Mouse (Mus musculus): Measurements from ENCODE around the gene Pi4k2a. TPM values are rescaled to one million over a fixed set of nuclear protein-coding genes. Genes with fewer than 3 reads are reported as not detected.
"Not testable (repeated sequence)": the region's sequence is repeated elsewhere in the genome, so short reads cannot be mapped to it uniquely, and the experiment has no call there.

Pi4k2a gene
- polyA plus RNA-seq, 1 experiment from 2014 or later, result 39.0 TPM

DNA sequence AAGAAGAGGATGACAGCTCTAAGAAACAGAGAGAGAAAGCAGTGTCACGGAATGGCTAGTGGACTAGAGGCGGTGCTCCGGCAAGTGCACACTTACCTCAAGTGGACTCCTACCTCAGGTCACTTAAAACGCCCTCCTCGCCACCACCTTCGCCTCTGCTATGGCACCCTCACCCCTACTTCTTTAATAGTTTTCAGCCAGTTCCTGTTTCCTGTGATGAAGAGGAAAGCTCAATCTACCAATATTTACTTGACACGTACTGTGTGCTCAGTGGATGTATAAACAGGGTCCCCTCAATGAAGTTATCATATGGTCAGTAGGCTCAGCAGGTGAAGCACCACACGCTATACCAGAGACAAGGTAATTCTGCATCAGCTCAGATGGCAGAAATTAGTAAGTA lies 11.7 kb upstream of the Pi4k2a start:
- no peaks in the 10 kb centered on the region for H3K4me1 ChIP-seq (replicated peaks; ENCODE audit: control insufficient read depth, insufficient read depth, low read length)
- H3K4me2 ChIP-seq (replicated peaks), result no peak overlapping the region
- H3K27ac ChIP-seq, result no peak overlapping the region
- H3K4me3 ChIP-seq (replicated peaks; ENCODE audit: low read length), result no peak overlapping the region
- H3K9ac ChIP-seq, result no peak overlapping the region
- no peaks in the 10 kb centered on the region for H3K27me3 ChIP-seq (ENCODE audit: control insufficient read depth, insufficient read depth, low read length)
- H3K36me3 ChIP-seq (replicated peaks; ENCODE audit: control insufficient read depth, insufficient read depth), result peaks cover 46% of the 10 kb centered on the region
- ATAC-seq (ENCODE audit: low FRiP score), result no peak
- H3K9me3 ChIP-seq (ENCODE audit: control insufficient read depth, low read length), result no peaks in the 10 kb centered on the region
- WGBS, result 92% methylated on average over 8 of the region's 8 CpGs
- no peak for DNase-seq (ENCODE audit: low spot score)

DNA sequence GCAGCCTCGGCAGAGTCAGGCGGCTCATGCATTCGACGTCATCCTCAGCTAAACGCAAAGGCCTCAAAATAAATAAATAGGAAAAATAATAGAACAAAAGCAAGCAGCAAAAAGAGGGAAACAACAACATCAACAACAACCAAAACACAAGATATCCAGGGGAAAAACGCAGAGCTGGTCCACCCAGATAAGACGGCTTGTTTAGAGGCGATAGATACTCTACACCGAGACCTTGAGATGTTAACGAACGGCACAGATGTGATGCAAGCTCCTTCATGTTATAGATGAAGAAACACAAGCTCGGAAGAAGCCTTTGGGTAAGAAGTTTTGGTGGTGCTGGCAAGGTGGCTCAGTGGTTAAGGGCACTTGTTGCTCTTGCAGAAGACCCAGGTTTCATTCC lies 11.3 kb upstream of the Pi4k2a start:
- Histone ChIP-seq H3K4me3 (replicated peaks; ENCODE audit: low read length) (no peak overlapping the region), H3K9ac (no peak overlapping the region), H3K27ac (no peak overlapping the region), H3K4me1 (replicated peaks; ENCODE audit: control insufficient read depth, insufficient read depth, low read length) (no peaks in the 10 kb centered on the region), H3K36me3 (replicated peaks; ENCODE audit: control insufficient read depth, insufficient read depth) (peaks cover 42% of the 10 kb centered on the region), H3K27me3 (ENCODE audit: control insufficient read depth, insufficient read depth, low read length) (no peaks in the 10 kb centered on the region), H3K9me3 (ENCODE audit: control insufficient read depth, low read length) (no peaks in the 10 kb centered on the region), H3K4me2 (replicated peaks) (no peak overlapping the region)
- ATAC-seq (ENCODE audit: low FRiP score), result no peak
- DNase-seq (ENCODE audit: low spot score), result no peak
- 98% methylated on average over 12 of the region's 12 CpGs for WGBS

DNA sequence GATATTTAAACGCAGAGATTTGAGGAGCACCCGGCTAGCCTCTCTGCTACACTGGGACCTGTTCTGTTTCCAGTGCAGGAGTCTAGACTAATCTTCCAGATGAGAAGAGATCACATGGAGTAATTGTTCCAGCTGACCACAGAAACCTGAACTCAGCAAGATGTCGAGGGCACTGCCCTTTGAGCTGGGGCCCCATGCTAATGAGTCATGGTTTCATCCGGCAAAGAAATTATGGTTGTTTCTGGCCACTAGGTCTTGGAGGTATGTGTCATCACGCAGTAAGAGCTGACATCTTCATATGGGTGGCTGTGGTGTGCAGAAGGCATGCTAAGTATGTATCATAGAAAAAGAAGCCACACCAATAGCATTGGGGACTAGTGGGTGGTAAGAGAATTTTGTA lies 10.3 kb upstream of the Pi4k2a start:
- Histone ChIP-seq H3K36me3 (replicated peaks; ENCODE audit: control insufficient read depth, insufficient read depth) (peaks cover 32% of the 10 kb centered on the region), H3K27me3 (ENCODE audit: control insufficient read depth, insufficient read depth, low read length) (no peaks in the 10 kb centered on the region), H3K9me3 (ENCODE audit: control insufficient read depth, low read length) (no peaks in the 10 kb centered on the region), H3K27ac (no peak overlapping the region), H3K4me3 (replicated peaks; ENCODE audit: low read length) (no peak overlapping the region), H3K4me2 (replicated peaks) (no peak overlapping the region), H3K9ac (no peak overlapping the region), H3K4me1 (replicated peaks; ENCODE audit: control insufficient read depth, insufficient read depth, low read length) (no peaks in the 10 kb centered on the region)
- no peak for DNase-seq (ENCODE audit: low spot score)
- 84% methylated on average over 5 of the region's 5 CpGs for whole genome bisulfite sequencing
- ATAC-seq (ENCODE audit: low FRiP score), result no peak

GRCm38 (mm10) chr19:42080469-42080868 lies 9.8 kb upstream of the Pi4k2a start:
- peaks cover 27% of the 10 kb centered on the region for H3K36me3 ChIP-seq (replicated peaks; ENCODE audit: control insufficient read depth, insufficient read depth)
- 83% methylated on average over 11 of the region's 11 CpGs for WGBS
- no peaks in the 10 kb centered on the region for H3K9me3 ChIP-seq (ENCODE audit: control insufficient read depth, low read length)
- no peak overlapping the region for H3K4me3 ChIP-seq (replicated peaks; ENCODE audit: low read length)
- 0 out of 2 replicates have a peak, but pooled peaks cover 2% of the 10 kb centered on the region for H3K4me1 ChIP-seq (replicated peaks; ENCODE audit: control insufficient read depth, insufficient read depth, low read length)
- no peak overlapping the region; the same call in 1 of the 2 replicates for H3K9ac ChIP-seq
- DNase-seq (ENCODE audit: low spot score) (no peak), ATAC-seq (ENCODE audit: low FRiP score) (no peak)
- no peak overlapping the region for H3K27ac ChIP-seq
- no peaks in the 10 kb centered on the region for H3K27me3 ChIP-seq (ENCODE audit: control insufficient read depth, insufficient read depth, low read length)
- no peak overlapping the region for H3K4me2 ChIP-seq (replicated peaks)

DNA sequence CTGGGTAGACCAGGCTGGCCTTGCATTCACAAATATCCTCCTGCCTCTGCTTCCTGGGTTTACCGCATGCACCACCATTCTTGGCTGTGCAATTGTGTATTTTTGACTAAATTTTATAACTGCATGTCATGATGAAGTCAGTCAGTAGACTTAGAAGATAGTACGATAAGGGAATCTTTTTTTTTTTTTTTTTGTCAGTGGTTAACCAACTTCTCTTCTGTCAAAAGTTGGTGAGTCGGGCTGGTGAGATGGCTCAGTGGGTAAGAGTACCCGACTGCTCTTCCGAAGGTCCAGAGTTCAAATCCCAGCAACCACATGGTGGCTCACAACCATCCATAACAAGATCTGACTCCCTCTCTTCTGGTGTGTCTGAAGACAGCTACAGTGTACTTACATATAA lies 8.7 kb upstream of the Pi4k2a start:
- not testable (repeated sequence) for H3K9me3 ChIP-seq (ENCODE audit: control insufficient read depth, low read length); ATAC-seq (ENCODE audit: low FRiP score); H3K27me3 ChIP-seq (ENCODE audit: control insufficient read depth, insufficient read depth, low read length); H3K4me2 ChIP-seq (replicated peaks); H3K9ac ChIP-seq; DNase-seq (ENCODE audit: low spot score); H3K4me3 ChIP-seq (replicated peaks; ENCODE audit: low read length); H3K4me1 ChIP-seq (replicated peaks; ENCODE audit: control insufficient read depth, insufficient read depth, low read length); H3K27ac ChIP-seq
- peaks cover 16% of the 10 kb centered on the region for H3K36me3 ChIP-seq (replicated peaks; ENCODE audit: control insufficient read depth, insufficient read depth)
- 97% methylated on average over 5 of the region's 5 CpGs for WGBS

GRCm38 (mm10) chr19:42085690-42086089 lies 4.6 kb upstream of the Pi4k2a start:
- Histone ChIP-seq H3K4me1 (replicated peaks; ENCODE audit: control insufficient read depth, insufficient read depth, low read length) (peaks cover 17% of the 10 kb centered on the region), H3K27ac (peak overlapping the region; percentile 78), H3K9me3 (ENCODE audit: control insufficient read depth, low read length) (no peaks in the 10 kb centered on the region), H3K4me2 (replicated peaks) (peak overlapping the region; percentile 81), H3K4me3 (replicated peaks; ENCODE audit: low read length) (peak overlapping the region; percentile 84), H3K9ac (peak overlapping the region; percentile 85), H3K27me3 (ENCODE audit: control insufficient read depth, insufficient read depth, low read length) (no peaks in the 10 kb centered on the region), H3K36me3 (replicated peaks; ENCODE audit: control insufficient read depth, insufficient read depth) (no peaks in the 10 kb centered on the region)
- DNase-seq (ENCODE audit: low spot score), result no peak
- ATAC-seq (ENCODE audit: low FRiP score), result no peak
- 7% methylated on average over 10 of the region's 10 CpGs for WGBS

DNA sequence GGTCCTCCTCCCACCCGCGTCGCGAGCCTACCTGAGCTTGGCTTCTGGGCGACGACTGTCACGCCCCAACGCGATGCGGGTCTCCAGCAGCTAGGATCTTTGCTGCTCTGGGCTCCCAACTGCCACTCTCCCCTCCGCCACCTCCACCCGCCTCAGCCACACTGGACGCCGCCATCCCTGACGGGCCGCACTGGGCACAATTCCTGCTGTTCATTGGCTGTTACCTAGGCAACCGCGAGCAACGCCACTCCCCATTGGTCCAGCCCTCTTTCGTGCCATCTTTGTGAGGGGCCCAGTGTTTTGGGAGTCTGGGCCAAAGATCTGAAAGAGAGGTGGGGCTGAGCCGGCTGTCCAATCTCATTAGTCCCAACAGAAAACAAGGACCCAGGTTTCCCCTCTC lies 4.1 kb upstream of the Pi4k2a start, which contains the start of gene Morn4:
Gene Morn4, minus strand, starts transcription at position 192 of the 400 bp plus-strand sequence.
- Histone ChIP-seq H3K27ac (peak within 1 kb of the TSS; percentile 78), H3K4me2 (replicated peaks) (peak within 1 kb of the TSS; percentile 81), H3K9me3 (ENCODE audit: control insufficient read depth, low read length) (no peaks in the 10 kb centered on the region), H3K4me3 (replicated peaks; ENCODE audit: low read length) (peak within 1 kb of the TSS; percentile 84), H3K36me3 (replicated peaks; ENCODE audit: control insufficient read depth, insufficient read depth) (no peaks in the 10 kb centered on the region), H3K9ac (peak within 1 kb of the TSS; percentile 85), H3K27me3 (ENCODE audit: control insufficient read depth, insufficient read depth, low read length) (no peaks in the 10 kb centered on the region), H3K4me1 (replicated peaks; ENCODE audit: control insufficient read depth, insufficient read depth, low read length) (peaks cover 19% of the 10 kb centered on the region)
- under 1% methylated on average over 21 of the region's 21 CpGs for WGBS
- DNase-seq (ENCODE audit: low spot score) (peak; percentile 93), ATAC-seq (ENCODE audit: low FRiP score) (peak; percentile 85)

DNA sequence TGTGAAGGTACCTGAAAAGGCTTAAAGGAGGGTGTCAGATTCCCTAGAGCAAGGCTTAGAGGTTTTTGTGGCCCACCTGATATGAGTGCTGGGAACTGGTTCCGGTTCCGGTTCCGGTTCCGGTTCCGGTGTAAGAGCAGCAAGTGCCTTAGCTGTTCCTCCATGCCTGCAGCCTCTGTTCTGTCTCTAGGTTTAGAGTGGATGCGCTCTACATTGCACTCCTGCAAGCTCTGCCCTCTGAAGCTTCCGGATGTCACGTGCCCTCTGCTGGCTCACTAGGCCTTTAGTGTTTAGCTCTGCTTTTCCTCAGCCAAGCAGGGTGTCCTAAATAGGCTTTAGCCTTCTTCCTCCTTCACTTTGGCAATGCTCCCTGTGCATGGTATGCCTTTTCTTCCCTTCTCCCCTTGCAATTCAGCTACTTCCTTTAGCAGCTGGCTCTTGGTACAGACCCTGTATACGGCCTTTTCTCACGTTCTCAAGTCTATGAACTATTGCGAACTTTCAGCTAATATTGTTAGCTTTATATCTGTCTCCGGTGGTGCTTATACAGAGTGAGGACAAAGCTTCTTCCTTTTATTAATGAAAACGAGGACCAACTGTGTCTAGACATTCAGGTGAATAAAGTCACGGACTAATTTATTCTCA lies 1.0 kb upstream of the Pi4k2a start:
- 0 out of 2 replicates have a peak, but pooled peaks cover 6% of the 10 kb centered on the region for H3K36me3 ChIP-seq (replicated peaks; ENCODE audit: control insufficient read depth, insufficient read depth)
- H3K4me3 ChIP-seq (replicated peaks; ENCODE audit: low read length), result peak overlapping the region; percentile 95
- peak overlapping the region; percentile 82 for H3K27ac ChIP-seq
- H3K27me3 ChIP-seq (ENCODE audit: control insufficient read depth, insufficient read depth, low read length), result no peaks in the 10 kb centered on the region
- DNase-seq (ENCODE audit: low spot score), result peak; percentile 38
- H3K9me3 ChIP-seq (ENCODE audit: control insufficient read depth, low read length), result no peaks in the 10 kb centered on the region
- peak overlapping the region; percentile 55; the same call in 1 of the 2 replicates for H3K9ac ChIP-seq
- peaks cover 29% of the 10 kb centered on the region for H3K4me1 ChIP-seq (replicated peaks; ENCODE audit: control insufficient read depth, insufficient read depth, low read length)
- WGBS, result 22% methylated on average over 14 of the region's 14 CpGs
- peak overlapping the region; percentile 93 for H3K4me2 ChIP-seq (replicated peaks)
- no peak for ATAC-seq (ENCODE audit: low FRiP score)

- peak; percentile 29 for DNase-seq (ENCODE audit: low spot score)
- H3K9me3 ChIP-seq (ENCODE audit: control insufficient read depth, low read length), result no peaks in the 10 kb centered on the region
- H3K9ac ChIP-seq, result peak overlapping the region; percentile 87
- H3K27ac ChIP-seq, result peak overlapping the region; percentile 87
- peak overlapping the region; percentile 93 for H3K4me2 ChIP-seq (replicated peaks)
- peak overlapping the region; percentile 95 for H3K4me3 ChIP-seq (replicated peaks; ENCODE audit: low read length)
- H3K4me1 ChIP-seq (replicated peaks; ENCODE audit: control insufficient read depth, insufficient read depth, low read length), result peaks cover 26% of the 10 kb centered on the region
- WGBS, result under 1% methylated on average over 52 of the region's 52 CpGs
- H3K36me3 ChIP-seq (replicated peaks; ENCODE audit: control insufficient read depth, insufficient read depth), result peaks cover 11% of the 10 kb centered on the region
- no peaks in the 10 kb centered on the region for H3K27me3 ChIP-seq (ENCODE audit: control insufficient read depth, insufficient read depth, low read length)
- ATAC-seq (ENCODE audit: low FRiP score), result peak; percentile 64
Measured at GRCm38 (mm10) chr19:42090637-42091141, 419 bp downstream of the Pi4k2a start.

Data from hindbrain, embryonic 14.5 days (tissue).